Mouse (Mus musculus): Measurements from ENCODE around the gene Intu.

- TF ChIP-seq CTCF (IDR thresholded peaks at IDR 0.05; ENCODE audit: borderline replicate concordance, insufficient read depth, low read depth, low read length) (no peak), POLR2A (IDR thresholded peaks at IDR 0.05; ENCODE audit: borderline replicate concordance, insufficient read depth, low read length) (no peak)
These were observed 162.9 kb downstream of the Intu start for GRCm38 (mm10) chr3:40693960-40694359.
